Mouse (Mus musculus) natural killer cell, adult 2 months (primary cell): ENCODE results near the gene Chpt1.
A peak's percentile ranks its signal among the peaks of the same experiment; 100 is the strongest.
"Not testable (repeated sequence)": the region's sequence is repeated elsewhere in the genome, so short reads cannot be mapped to it uniquely, and the experiment has no call there.

ENCODE experiments used
- DNase-seq, 2 experiments: peaks; one replicate each; pipeline ENCODE4 v3.0.0; 2022; ENCODE audit warnings: low spot score in 2 of 2

The Chpt1 gene

DNA sequence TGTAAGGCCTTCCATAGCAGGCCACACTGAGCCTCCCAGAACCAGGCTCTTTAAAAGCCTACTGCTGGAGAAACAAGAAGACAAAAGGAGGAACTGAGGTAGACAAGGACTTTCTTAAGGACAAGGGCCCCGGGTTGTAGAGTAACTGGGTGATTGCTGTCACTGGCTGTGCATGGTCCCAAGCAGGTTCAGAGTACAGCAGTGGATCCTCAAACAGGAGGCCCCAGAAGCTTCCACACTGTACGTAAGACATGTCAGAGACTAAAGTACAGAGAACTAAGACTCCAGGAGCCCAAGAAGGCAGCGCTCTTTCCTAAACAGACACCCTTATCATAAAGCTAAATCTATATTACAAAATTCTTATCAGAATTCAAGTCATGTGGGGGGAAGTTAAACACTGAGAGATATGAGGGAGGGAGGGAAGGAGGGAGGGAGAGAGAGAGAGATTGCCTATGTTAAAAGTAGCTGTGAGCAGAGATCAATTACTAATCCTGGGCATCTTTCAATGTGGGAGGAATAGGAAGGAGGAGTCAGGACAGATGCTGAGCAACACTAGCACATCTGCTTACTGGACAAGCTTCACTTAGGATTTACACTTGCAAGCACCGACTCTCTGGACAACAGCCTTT, 8.8 kb downstream of the Chpt1 start:
- DNase-seq, result no peak

GRCm38 (mm10) chr10:88492658-88493057, 11.2 kb downstream of the Chpt1 start:
- DNase-seq, result no peak

GRCm38 (mm10) chr10:88491632-88492031, 12.2 kb downstream of the Chpt1 start:
- DNase-seq, result peak in 1 of 2 experiments; percentile 21

DNA sequence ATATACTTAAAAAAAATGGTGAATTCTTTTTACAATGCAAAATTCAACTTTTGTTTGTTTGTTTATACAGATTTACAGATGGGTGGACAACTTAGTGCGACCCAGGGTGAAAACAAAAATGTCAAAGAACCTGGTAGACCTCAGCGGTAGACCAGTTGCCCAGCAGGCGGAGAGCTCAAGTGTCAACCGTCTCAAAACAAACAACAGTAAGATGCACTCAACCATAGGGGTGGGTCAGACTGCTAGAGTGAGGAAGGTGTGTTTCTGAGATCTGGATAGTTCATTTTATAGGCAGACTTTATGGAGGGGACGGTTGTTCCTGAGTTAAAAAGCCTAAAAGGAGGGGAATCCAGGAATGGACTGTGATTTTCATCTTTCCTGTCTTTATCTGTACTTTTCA, 15.2 kb downstream of the Chpt1 start:
- DNase-seq, result no peak

DNA sequence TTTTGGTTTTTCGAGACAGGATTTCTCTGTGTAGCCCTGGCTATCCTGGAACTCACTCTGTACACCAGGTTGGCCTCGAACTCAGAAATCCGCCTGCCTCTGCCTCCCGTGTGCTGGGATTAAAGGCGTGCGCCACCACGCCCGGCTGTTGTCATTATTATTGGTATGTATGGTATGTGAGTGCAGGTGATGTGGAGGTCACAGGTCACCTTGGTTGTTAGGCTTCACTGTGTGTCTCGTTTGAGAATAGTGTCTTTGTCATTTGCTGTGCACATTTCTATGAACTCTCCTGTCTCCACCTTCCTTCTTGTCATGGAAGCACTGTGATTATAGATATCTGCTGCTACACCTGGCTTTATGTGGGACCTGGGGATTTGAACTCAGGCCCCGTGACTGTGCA, 21.0 kb downstream of the Chpt1 start:
- DNase-seq, result not testable (repeated sequence)

DNA sequence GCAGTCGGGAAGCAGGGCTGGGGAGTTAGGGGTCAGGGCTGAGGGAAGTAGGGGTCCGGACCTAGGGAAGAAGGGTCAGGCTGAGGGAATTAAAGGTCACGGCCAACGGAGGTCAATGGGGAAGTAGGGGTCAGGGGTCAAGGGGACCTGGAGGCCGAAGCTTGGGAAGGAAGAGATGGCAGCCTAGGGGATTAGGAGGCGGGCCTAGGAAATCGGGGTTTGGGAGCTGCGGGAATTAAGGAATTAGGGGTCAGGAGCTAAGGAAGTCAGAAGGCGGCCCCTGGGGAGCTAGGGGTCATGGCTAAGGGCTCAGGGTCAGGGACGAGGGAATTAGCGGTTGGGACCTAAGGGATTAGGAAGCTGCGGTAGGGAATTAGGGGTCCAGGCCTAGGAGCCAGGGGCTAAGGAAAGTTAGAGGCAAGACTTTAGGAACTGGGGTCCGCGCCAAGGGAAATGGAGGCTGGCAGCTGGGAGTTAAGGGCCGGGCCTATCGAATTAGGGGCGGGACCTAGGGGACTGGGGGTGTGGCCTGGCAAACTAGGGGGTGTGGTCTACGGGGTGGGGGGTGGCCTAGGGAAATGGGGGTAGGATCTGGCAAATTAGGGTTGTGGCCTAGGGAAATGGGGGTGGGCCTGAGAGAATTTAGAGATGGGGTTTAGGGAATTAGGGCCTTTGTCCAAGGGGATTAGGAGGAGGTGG, 43.6 kb downstream of the Chpt1 start:
- DNase-seq, result no peak

- DNase-seq, result no peak
These were observed 44.3 kb downstream of the Chpt1 start, which contains the start of gene Sycp3 for GRCm38 (mm10) chr10:88459502-88459992. Gene Sycp3, plus strand, starts transcription at chr10:88459569.

- DNase-seq, result no peak
These were observed 46.1 kb downstream of the Chpt1 start for GRCm38 (mm10) chr10:88457816-88458215.

GRCm38 (mm10) chr10:88451990-88452389, 51.9 kb downstream of the Chpt1 start:
- no peak for DNase-seq

DNA sequence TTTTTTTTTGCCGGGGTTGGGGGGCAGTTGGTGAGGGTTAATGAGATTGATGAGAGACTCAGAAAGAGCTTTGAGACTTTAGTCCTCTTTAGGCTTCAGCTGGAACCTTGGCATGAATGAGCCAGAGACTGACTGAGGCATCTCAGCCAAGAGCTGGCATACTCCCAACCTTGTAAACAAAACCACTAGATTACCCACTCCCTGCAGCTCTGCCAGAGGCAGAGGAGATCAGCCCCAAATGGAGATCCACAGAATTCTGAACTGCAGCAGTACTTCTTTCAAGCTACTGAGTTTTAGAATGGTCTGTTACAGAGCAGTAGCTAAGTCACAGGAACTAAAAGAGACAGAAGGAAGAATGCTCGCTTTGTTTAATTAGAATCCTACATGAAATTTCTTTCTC, 52.7 kb downstream of the Chpt1 start:
- no peak for DNase-seq

- no peak for DNase-seq
These were observed 62.6 kb downstream of the Chpt1 start for GRCm38 (mm10) chr10:88441224-88441623.

- peak; percentile 85 to 95 for DNase-seq
These were observed 75.9 kb downstream of the Chpt1 start for GRCm38 (mm10) chr10:88427998-88428397.

DNA sequence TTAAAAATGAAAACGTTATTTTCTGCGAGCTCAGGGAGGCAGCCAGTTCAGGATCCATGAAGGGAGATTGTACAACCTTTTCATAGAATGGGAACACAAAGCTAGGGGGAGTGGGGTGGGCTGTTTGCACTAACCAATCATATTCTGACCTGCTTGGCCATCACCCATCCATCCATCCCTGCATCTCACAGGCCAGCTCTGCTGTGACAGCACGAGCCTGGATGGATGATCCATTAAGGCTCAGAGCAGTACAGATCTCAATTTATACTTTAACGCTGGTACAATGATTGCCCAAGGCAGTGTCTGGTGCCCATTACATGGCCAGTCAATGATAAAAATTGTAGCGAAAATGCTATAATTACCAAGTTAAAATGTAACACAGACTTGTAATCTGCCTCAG, 77.0 kb downstream of the Chpt1 start:
- DNase-seq, result no peak

GRCm38 (mm10) chr10:88426158-88426816, 77.6 kb downstream of the Chpt1 start:
- peak; percentile 47 to 62 for DNase-seq

GRCm38 (mm10) chr10:88420655-88421435, 83.0 kb downstream of the Chpt1 start:
- DNase-seq, result peak; percentile 19 to 39

DNA sequence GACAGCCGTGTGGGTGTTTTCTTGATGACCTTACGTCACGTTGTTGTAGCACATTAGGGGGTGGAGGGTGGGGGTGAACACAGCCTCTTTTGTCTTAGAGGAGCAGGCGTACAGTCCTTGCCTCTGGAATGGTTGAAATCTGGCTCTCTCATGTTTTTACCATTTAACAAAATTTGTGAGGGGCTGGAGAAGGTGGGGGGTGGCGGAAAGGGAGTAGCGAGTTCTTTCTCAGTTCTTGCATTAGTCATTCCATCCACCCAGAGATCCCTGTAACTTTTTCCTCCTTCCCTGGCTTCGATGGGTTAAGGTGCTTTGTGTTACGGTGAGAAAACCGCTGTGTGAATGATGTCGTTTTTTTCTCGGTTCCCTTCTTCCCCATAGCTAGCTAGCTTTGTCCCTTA, 83.7 kb downstream of the Chpt1 start:
- no peak for DNase-seq

DNA sequence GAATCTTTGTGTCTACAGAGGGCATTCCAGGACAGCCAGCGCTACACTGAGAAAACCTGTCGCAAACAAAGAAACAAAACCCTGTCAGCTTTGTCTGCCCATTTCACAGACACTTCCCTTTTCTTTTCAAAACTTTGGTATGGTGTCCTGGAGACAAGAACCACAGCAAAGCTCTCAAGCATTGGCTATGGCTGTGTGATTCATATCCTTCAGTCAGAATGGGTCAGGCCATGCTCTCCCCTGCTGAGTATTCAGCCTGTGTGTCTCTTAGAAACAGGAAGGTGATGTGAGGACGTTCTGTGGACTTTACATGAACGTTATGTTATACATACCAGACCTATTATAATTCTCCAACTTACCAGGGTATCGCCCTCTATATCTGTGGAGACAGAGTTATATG, 86.2 kb downstream of the Chpt1 start:
- peak; percentile 19 to 29 for DNase-seq

- DNase-seq, result no peak
These were observed 91.4 kb downstream of the Chpt1 start for GRCm38 (mm10) chr10:88412290-88412995.

GRCm38 (mm10) chr10:88409751-88410150, 94.1 kb downstream of the Chpt1 start:
- no peak for DNase-seq

- no peak for DNase-seq
These were observed 95.8 kb downstream of the Chpt1 start for GRCm38 (mm10) chr10:88407875-88408631.

GRCm38 (mm10) chr10:88405812-88406211, 98.1 kb downstream of the Chpt1 start:
- DNase-seq, result peak; percentile 76 to 83
